Mouse (Mus musculus): Measurements from ENCODE around the gene Defb48.

Defb48 gene

DNA sequence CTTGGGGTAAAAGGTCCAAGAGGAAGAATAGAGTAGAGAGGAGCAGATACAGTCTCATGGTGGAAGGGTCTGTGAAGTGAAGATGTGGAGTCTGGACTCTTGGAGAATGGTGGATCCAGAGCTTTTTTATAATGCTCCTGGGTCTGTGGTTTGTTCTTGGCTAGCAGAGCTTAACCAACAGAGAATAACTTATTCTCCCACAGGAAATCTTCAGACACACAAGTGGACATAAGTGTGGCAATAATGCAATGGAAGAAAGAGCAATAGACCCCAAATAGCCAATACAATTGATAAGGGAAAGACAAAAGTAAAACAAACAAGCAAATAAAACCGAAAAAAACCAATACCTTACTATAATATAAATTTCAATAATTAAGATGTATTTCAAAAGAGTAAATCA is at the start of gene Defb48:
Defb48 (minus strand) TSS at position 101 of the 400 bp plus-strand sequence.
- DNase-seq (ENCODE audit: low read depth, low spot score): no peak

DNA sequence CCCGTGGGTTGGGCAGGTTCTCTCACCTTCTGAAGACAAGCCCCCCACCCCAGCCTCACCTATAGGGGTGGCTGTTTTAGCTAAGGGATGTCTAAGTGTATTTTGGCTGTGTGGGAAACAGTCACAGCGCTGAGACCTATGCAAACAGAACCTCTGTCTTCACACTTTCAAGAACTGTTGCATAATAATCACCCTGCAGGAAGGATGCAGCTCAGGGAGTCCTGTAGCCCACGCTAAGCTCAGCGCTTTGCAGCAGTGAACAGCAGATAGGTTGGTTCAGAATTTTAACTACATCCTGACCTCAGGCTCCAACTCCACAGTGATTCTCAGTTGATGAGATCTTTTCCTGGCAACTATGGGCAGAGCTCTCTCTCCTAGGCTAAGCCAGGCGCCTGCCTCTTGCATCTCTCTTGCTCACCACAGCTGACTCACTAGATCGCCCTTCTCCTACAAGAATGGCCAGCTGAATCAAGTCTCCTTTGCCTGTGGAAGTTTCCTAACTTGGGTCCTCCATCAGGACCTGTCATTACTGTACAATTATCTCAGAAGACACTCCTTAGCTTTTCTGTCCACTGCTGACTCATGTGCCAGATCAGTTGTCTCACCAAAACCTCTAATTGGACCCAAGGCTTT is 36.3 kb upstream of the Defb48 start:
- peak; percentile 92 for DNase-seq (ENCODE audit: low read depth, low spot score)

- DNase-seq (ENCODE audit: low read depth, low spot score): peak; percentile 85
These were observed 30.4 kb upstream of the Defb48 start for GRCm38 (mm10) chr14:63014667-63015066.

GRCm38 (mm10) chr14:63013082-63013481 is 28.8 kb upstream of the Defb48 start:
- DNase-seq (ENCODE audit: low read depth, low spot score): no peak

DNA sequence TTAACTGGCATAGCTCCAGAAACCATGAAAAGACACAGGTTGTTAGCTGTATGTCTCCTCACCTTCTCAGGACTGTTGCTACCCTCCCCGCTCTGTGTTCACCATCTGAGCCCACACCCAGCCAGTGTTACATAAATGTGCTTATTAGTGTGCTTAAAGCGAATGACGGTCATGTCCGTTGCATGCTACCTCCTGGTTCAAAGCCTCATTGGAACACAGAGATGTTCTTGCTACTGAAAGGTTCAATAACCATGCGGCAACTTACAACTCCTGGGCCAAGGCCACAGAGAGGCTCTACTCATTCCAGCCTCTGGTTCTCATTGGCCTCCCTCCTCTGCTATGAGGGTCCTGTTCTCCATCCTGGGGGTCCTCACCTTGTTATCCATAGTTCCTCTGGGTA is 27.2 kb upstream of the Defb48 start, which contains the start of gene Defb43:
Defb43 (plus strand) TSS at position 301 of the 400 bp plus-strand sequence.
- DNase-seq (ENCODE audit: low read depth, low spot score): no peak

DNA sequence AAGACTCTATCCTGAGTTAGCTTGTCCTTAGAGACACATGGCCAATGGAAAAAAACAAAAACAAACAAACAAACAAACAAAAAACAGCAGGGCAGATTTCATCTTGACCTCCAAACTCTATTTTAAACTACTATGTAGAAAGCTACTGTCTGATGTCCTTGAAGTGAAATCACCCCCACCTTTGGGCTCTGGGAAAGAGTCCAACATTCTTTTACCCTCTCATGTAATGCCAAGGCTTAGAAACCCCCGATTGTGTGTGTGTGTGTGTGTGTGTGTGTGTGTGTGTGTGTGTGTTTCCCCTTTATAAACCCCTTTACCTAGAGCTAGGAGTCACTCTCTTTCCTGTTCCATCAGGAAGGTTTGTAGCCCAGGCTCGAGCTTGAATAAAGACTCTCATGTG is 18.3 kb upstream of the Defb48 start:
- DNase-seq (ENCODE audit: low read depth, low spot score): no peak

GRCm38 (mm10) chr14:62998977-62999376 is 14.7 kb upstream of the Defb48 start:
- DNase-seq (ENCODE audit: low read depth, low spot score): no peak

- no peak for DNase-seq (ENCODE audit: low read depth, low spot score)
These were observed 13.5 kb upstream of the Defb48 start, which contains the start of gene Defb47 for GRCm38 (mm10) chr14:62997777-62998176. Gene Defb47 (plus strand): TSS chr14:62998077.

- peak; percentile 54 for DNase-seq (ENCODE audit: low read depth, low spot score)
These were observed 7.7 kb upstream of the Defb48 start for GRCm38 (mm10) chr14:62991849-62992510.

GRCm38 (mm10) chr14:62991271-62991670 is 7.0 kb upstream of the Defb48 start:
- DNase-seq (ENCODE audit: low read depth, low spot score): peak; percentile 74

DNA sequence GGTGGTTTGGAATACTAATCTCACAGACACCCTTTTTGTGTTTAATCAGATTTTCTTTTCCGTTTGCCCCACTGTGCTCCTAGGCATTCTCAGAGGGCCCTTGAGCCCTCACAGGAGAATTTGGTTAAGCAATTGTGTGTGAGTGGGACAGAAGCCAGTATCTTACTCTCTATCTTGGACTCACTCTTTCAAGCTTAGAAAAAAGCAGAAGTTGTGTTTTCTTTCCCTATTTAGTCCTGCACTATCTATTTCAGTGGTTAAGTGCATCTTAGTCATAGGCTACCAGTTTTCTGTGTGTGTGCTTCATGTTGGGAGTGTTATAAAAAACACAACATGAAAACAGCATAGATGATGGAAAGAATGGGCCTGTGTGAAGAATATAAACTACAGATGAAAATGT is 4.5 kb downstream of the Defb48 start:
- no peak for DNase-seq (ENCODE audit: low read depth, low spot score)

- DNase-seq (ENCODE audit: low read depth, low spot score): peak; percentile 58
These were observed 9.3 kb downstream of the Defb48 start for GRCm38 (mm10) chr14:62975046-62975445.

- no peak for DNase-seq (ENCODE audit: low read depth, low spot score)
These were observed 18.3 kb downstream of the Defb48 start for GRCm38 (mm10) chr14:62965811-62966520.

DNA sequence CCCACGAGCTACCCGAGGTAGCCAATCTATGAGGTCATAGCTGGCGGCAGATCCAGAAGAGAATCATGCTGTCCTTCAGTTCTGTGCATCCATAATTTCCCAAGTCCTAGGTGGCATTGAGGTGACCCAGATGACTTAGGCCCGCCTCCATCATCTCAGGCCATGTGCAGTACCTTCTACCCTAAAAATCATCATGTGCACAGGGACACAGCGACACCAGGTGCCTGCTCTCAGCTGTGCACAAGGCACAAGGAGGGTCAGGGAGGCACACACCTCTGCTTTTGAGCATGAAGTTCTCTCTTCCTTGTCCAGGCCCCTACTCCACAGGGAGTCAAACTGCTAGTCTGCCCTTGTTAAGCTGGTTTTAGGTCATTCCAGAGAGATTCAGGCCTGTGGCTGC is 19.0 kb downstream of the Defb48 start:
- no peak for DNase-seq (ENCODE audit: low read depth, low spot score)

DNA sequence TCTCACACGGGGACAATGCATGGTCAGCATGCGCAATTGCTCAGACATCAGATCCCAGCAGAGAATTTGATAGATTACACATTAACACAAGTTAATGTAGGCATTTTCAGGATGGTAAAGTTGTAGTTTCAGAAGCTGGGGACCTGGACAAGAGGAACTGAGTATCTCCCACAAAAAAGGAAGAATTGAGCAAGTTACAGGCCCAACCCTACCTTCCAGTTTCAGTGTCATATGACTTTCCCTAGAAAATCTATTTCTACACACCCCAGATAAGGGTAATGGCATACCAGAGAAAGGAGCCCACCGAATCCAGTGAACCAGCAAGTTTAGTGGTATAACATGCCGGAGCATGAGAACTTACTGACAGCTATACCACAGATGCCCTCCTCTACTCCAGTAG is 20.7 kb downstream of the Defb48 start:
- DNase-seq (ENCODE audit: low read depth, low spot score): no peak

DNA sequence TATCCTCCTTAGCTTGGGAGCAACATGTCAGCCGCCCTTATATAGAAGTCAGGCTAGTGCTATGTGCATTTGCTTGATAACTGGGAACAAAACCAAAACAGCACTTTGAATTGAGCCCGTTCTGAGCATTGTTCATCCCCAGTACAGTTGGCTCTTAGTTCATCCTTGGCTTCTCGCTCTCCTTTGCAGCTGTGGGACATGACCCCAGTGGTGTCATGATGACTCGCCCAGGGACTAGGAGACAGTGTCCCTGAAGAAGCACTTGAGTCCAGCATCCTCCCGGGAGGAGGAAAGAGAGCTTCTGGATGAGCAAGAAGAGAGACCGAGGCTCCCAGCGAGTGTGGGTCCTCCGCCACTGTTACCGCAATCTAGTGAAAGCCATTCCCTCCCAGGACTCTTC is 28.2 kb downstream of the Defb48 start:
- no peak for DNase-seq (ENCODE audit: low read depth, low spot score)

DNA sequence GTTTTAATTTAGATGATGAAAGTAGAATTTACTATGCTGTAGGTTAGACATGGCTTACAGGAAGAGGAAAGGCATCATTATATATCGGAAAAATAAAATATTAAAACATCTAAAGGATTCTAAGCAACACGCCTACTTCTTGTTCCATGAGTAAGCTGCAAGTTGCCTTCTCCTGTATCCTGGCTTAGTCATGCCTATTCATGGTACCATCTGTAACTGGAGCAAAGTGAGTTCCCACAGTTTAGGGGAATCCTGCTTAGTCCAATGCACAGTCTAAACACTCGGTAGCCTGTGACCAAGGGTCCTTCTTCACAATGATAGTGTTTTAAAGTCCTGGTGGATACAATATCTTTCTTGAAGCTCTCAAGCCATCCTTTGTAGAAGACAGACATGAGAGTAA is 37.5 kb downstream of the Defb48 start:
- DNase-seq (ENCODE audit: low read depth, low spot score): no peak

GRCm38 (mm10) chr14:62940383-62941074 is 43.8 kb downstream of the Defb48 start:
- peak; percentile 77 for DNase-seq (ENCODE audit: low read depth, low spot score)

DNA sequence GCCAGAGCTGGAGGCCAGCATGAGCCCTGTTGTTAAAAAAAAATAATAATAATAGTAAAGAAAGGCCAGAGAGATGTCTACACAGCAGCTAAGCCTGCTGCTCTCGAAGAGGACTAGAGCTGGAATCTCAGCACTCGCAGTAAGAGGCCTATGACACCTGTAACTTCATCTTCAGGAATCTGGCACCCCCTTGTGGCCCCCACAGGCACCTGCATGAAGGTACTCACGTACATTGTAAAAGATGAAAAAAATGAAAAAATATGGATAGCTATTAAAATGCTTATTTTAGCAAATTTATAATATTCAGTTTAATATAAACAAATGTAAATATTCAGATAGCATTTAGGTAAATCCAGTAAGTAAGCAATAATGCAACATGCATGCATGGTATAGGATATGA is 44.9 kb downstream of the Defb48 start:
- no peak for DNase-seq (ENCODE audit: low read depth, low spot score)

DNA sequence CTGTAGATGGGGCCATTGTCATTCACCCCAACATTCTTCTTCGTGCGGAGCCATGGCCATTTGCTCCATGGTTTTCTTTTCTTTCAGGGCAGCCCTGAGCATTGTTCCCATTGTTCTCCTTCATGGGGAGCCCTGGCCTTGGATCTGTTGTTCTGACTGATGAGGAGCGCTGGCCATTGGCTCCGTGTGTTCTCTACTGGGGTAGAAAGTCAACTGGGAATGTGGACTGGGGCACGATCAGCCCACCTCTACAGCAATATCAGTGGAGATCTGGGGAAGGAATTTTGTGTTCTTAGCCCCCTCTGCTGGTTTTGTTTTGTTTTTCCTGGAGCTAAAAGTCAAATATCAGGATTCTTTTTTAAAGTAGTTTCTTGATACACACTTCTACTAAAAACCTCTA is 46.6 kb downstream of the Defb48 start:
- DNase-seq (ENCODE audit: low read depth, low spot score): peak; percentile 16

DNA sequence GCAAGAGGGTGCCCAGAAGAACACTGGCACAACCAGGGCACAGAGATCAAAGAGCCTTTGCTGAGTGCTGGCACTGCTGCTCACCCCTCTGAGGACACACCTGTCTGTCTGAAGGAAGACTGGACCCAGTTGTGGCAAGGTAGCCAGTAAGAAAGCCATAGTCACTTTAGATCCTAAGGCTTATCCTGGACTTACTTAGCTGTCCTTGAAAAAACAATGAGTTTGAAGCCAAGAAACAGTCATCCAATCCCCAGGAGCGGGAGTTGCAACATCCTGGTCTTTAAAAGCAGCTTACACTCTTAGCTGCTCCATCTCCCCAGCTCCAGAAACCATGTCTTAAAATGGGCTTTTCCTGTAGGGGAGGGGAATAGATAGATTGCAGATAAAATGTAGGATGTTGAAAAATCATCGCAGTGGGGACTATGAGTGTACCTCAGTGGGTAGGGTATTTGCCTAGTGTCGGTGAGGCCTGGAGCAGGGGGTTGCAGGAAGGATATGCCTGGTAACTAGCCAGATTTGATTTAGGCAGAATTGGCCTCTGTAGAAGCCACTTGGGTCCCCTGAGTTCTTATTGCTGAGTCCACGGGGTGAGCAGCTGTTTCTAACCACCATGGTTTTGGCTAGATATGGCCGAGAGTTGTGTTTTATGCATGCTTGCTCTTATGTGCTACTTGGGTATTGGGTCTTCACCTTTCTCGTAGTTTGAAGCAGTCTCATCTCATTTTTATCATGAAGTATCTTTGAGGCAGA is 47.5 kb downstream of the Defb48 start:
- DNase-seq (ENCODE audit: low read depth, low spot score): peak; percentile 45
